Mouse (Mus musculus) MN1 (cell line): ENCODE measurements at regions not wholly inside any gene's neighbourhood (a gene's known extent, or its start where the extent isn't known, plus 50 kb on each side); places are given as distances from the start of the nearest gene placed in this dataset.
A peak's percentile ranks its signal among the peaks of the same experiment; 100 is the strongest.

Experiments used
- DNase-seq: peaks from one replicate; pipeline ENCODE4 v3.0.0-alpha.2; 2016; ENCODE audit warnings: low spot score

DNA sequence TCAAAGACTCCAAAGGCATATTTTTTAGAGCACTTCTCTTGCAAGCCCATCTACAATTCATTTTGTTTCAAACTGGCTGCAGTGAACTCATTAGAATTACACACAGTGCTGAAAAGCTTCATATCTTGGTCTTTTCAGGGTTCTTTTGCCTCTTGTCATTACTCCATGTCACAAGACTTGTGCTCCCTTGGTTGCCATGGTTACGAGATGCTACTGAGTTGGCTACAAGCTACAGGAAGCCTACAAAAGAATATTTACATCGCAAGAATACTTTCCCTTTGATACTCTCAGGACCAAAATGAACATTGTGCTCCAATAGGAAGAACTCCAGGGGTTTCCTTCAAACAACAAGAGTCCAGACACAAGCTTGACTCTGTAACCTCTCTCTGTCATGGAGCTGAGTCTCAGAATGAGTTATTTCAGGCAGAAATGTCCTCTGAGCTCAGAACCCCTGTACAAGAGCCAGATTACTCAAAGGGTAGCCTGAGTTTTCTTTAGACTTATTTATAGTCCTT, 545.2 kb upstream of the Adamts9 start:
- DNase-seq: no peak

DNA sequence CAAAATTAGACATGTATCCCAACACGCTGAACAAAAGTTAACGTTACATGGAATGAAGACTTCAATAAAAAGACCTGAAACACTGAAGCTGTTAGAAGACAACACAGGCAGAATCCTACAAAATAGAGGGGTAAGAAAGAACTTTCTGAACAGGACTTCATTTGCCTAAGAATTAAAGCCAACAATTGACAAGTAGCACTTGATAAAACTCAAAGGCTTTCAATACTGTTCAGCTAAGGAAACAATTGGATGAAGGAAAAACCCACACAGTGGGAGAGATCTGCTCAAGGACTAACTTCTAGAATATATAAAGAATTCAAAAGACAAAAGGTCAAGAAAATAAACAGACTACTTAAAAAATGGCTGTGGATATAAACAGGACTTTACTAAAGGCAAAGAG, 535.2 kb upstream of the Adamts9 start:
- DNase-seq: no peak

DNA sequence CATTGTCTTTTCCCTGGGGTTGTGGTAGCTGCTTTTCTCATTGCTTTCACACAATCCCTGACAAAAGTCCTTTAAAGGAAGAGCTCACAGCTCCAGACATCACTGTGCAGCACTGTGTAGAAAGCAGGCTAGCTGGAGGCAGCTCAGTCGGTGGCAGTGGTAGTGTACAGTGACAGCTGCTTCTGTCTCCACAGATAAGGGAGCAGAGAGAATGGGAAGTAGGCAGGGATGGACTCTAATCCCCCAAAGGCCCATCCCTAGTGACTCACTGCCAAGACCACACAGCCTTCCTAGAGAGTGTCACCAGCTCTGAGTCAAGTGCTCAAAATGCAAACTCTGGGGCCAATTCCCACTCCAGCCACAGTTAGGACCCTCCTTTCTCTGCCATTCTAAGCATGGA, 531.7 kb upstream of the Adamts9 start:
- no peak for DNase-seq

DNA sequence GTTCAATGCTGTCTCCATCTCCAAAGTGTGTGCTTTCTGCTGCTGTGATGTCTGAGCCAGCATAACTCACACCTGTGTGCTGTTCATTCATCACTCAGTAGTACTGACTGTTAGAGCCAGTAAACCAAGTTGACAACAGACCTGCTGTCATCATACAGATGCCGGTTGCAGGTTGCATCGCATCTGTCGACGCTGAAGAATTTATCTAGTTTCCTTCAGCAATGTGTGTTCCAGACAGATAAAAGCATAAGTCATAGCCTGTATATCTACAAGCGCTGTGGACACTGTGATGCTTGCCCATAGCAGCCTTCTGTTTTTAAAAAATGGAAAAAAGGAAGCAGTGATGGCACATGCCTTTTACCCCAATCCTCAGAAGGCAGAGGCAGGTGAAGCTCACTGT, 524.6 kb upstream of the Adamts9 start:
- no peak for DNase-seq

DNA sequence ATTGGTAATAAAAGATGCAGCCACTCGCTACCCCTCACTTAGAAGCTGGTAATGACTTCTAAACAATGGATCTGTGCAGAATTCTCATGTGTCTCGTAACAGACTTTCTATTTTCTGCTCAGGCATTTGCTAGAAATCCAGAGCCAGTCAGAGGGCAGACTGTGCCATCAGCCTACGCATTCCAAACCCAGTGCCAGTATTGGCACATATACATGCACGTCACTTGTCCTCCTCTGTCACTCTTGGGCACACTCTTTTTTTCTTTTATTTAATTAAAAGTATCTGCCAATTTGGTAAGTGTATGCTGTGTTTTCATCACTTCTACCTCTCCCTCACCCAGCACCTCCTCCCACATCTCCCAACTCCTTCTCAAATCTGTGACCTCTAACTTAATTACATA, 519.6 kb upstream of the Adamts9 start:
- DNase-seq: no peak

DNA sequence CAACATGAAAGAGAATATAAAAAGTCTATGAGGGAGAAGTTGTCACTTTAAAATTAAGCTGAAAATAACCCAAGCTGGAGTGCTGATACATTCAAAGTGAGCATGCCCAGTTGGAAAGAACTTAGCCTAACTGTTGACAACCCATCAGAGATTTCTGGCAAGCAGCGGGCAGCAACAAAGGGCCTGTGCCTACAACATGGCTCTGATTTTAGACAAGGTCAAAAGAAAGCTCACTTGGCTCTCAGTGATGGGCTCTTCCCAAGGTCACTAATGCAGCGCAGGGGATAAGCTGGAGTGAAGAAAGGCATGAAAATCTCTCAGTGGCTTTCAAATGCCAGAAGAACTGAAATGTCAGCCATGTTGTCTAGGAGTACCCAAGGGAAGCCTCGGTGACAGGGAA, 518.1 kb upstream of the Adamts9 start:
- DNase-seq: no peak

DNA sequence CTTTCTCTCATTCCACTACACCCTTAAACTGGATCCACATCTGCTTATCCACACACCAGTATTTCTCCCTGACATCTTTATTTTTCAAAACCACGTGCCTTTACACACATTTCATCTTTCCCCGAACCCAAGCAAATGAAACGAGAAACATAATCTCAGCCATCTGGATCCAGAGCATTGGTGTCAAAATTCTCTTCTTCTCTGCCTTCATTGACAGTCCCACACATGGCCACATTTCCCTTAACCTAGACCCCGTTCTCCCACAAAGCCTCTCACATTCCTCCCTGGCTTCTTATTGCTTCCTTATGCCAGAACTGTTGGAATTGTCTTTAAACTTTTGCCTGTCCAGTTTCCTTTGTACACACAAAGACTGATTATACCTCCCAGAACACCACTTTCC, 514.3 kb upstream of the Adamts9 start:
- no peak for DNase-seq

DNA sequence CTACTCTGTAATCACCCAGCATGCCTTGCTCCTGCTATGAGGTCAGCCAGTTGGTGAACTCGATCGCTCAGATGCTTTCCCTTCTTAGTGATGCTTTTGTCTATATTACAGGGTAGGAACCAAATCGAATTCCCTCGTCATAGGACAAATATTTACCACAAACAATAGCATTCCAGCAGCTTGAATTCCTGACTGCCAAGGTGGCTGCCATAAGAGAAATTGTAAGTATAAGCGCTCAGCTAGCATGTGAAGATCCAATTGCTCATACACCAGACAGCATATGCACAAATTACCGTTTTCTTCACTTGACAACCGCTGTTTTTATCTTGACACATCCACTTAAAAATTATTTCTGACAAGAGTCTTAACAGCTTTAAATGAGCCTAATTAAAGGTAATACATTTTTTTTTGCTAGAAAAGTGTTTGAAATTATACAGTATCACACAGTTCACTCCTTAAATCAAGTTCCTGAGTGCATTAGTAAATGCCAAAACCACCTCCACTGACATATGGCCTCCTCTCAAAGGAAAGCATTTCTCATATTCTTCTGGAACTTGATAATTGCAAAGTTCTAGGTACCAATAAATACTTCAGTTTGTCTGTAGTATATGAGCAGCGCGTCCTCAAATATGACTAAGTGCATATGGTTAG, 513.2 kb upstream of the Adamts9 start:
- DNase-seq: no peak

DNA sequence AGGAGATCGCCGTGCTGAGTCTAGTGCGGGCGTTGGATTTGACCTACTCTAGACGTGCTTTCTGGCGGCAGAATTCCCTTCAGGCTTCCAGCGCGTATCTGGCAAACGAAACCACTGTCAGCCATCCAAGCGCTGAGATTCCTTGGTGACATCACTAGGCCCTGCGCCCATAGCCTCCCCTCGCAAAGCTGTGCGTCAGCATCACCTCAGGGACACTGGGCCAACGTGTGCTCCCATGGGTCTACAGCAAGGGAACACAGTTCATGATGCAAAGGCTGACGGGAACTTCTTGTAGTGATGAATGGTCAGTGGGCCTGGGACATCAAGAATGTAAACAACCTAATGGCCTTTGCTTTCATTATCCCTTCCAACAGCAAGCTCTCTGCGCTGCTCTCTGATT, 502.3 kb upstream of the Adamts9 start:
- no peak for DNase-seq

DNA sequence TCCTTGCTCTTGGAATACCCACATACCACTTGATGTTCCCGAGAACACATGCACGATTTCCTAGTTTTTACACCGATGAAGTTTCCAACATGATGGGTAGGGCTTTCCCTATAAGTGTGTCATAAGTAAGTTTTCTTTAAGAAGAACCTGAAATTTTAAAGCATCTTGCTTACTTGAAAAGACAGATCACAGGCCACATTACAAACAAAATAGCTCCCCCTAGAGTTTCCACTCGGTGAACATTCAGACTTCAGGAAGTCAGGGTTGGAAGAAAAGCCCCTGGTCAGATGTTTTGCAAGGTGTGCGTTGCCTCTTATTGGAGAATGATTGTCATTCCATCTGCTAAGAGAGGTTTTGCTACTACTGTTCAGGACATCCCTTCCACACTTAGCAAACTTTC, 501.8 kb upstream of the Adamts9 start:
- DNase-seq: peak; percentile 16

DNA sequence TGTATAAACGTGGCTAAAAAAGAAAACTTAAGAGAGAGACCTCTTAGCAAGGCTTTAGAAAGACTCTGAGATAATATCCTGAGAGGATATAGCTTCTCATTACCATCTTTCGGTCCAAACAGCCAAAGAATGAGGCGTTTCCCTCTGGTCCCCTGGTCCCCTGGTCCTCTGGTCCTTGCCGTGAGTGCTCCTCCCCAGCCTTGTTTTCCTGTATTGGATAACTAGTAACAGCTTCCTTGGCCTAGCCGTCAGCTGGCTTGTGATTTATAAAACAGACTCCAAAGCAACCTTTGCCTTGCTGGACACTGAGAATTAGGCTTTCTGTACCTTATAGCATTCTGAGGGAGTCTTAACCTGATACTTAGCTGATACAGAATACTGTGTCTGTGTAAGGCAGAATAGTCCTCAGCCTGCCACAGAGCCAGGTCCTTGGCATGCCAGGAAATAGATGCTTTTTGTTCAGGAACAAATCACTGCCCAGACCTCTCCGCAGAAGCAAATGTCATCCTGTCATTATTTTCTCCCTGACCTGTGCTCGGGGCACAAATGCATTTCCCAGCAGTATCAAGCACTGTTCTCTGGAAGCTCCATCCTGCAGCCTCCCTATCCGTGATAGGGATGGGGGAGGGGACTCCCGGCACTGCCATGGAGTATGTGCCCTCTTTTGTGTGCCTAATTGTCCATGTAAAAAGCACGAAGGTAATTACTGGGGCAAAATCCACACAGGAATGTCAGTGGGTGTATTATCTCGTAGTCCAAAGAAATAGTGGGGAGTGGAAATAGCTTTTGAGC, 500.7 kb upstream of the Adamts9 start:
- no peak for DNase-seq

DNA sequence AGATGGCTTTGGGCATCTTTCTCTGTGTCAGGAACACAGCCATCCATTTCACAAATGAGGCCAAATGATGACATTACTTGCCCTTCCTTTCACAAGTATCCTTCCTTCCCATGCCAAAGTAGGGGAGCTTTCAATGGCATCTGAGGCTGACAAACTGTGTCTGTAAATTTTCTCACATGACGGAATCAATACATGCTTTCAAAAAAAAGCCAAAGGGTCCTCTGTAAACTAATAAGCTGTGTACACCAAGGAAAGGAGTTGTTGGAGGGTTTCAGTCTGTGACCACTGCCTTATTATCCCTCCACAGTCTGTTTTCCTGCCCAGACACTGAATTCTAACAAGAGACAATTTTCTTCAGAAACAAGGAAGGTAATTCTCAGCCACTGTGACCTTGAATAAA, 490.2 kb upstream of the Adamts9 start:
- no peak for DNase-seq

DNA sequence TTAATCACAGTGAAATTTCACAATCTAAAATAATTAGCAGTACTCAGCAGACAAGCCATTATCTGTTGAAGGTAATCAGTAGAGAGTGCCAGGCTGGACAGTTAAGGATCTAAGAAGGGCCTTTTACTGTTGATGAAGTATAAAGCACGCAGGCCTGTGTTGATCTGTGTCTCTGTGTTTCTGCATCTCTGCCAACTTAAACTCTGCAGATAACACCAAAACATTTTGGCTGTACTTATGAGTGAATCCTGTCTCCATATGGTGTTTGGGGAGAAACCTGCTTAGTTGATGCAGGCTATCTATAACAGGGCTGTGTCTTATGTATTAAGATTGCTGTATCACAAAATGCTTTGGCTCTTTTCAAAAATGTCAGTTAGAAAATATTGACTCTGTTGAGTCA, 482.8 kb upstream of the Adamts9 start:
- peak; percentile 15 for DNase-seq

DNA sequence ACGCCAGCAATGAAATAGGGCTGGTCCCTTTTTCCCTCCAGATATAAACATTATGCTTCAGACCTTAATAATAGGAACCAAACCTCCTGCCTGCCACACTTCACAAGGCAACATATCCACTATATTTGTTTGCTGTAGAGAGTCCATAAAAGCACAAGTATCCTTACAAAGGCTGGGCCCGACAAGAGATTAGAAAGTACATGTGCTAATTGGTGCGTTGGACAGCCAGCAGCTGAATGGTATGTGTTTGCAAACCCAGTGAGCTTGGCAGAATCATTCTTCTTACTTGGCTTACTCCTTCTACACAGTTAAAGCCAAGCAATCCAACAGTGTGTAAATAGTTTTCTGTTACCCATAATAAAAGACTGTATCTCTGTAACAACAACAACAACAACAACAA, 479.6 kb upstream of the Adamts9 start:
- no peak for DNase-seq

DNA sequence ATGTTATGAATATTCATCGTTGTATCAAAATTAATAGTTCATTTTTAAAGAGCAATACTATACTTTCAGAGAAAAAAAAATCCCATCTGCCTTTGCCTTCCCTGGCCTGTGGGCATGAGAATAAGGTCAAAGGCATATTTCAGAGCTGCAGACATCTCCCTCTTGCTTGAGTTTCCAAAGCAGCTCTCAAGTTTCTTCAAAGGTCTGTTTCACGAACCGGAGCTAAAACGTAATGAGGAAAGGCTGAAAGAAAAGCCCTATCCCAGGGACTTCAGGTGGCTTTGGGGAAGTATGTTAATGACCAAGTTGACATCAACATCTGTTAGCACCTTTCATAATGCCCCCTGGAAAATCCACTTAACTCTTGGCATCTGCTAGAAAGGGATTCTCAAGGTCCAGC, 479.0 kb upstream of the Adamts9 start:
- DNase-seq: no peak

DNA sequence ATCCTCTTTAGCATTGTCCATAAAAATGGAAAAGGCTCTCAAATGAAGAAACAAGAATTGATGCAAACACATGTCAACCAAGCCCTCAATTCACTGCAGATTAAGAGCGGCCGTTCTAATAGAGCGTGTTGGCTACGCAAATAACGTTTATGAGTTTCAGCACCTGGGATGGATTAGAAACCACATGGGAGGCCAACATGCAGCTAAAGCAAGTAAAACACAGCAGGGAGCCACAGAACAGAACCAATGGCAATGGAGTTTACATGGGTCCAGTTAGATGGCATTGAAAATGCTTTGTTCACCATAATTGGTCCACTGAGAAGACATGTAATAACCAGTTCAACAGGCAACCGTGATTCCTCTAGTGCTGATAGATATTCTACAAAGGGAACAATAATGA, 474.3 kb upstream of the Adamts9 start:
- no peak for DNase-seq

DNA sequence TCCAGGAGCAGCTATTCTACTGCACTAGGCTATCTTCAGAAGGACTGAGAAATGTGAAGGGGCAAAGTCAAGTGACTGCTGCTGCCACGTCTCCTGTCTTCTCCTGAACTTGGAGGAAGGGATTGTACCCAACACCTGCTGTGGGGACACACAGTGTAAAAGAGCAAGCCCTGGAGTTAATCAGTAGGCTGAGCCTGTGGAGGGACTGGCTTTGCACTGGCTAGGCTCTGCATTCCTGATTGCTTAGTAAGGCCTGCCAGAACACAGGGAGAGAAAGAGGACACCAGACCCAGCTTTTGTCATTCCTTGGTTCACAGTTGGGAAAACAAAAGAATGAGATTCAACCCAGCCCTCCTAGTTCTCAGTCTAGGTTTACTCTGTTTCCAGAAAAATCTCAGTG, 472.7 kb upstream of the Adamts9 start:
- no peak for DNase-seq

DNA sequence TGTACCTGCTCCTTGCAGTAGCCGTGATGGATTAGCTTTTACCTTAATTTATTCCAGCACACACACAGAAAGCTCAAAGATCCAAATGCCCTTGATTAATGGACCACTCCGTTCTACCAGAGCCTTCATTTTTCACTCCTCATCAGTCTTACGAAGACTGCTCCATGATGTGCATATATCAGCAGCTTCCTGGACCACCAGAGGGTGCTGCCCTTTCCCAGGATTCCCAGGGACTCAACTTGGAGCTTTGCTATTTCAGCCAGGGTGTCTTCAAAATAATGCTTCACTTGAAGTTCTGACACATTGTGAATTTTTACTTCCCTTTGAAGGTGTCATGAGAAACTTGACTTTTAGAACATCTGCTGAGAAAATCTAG, 467.8 kb upstream of the Adamts9 start:
- DNase-seq: peak; percentile 35

DNA sequence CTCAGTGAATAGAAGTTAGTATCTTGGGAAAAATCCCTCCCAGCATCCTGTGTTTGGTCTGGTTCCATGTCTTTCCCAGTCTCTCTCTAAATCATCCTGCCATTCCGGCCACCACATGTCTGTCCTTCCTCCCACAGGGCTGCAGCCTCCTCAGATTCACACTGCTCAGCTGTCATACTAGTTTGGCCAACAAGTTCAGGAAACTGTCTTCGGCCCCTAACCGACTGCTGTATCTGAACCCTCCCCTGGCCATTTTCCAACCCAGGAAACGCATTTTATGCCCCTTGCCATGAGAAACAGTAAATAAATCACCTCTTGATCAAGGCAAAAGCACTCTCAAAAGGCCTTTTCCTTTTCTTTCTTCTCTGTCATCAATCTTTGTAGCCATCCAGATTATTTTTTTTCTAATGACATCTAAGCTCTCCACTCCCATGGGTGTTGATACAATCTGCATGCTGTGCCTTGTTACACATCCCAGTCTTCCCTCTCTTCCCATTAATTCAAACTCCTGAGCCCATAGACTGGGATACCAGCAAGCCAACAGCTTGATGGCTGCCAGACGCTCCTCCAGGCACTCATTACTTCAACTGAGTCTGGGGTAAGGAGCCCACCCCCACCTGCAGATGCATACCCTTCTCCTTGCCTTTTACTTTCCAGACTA, 467.3 kb upstream of the Adamts9 start:
- peak; percentile 58 for DNase-seq

DNA sequence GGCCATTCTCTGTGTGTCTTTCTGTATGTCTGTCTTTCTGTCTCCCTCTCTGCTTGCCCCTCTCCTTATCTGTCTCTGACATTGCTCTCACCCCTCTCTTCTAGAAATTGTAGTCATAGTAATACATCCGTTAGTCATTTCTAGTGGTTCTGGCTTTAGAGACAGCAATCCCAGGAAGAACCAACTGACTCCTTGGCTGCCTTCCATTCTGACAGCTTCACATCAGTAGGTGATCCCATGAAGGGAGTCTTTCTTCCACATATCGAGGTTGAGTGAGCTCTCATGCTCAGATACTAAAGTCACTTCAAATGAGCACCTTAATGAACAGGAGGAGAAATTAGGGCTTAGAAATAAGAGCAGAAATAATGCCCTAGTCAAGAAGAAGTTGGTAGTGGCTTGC, 455.3 kb upstream of the Adamts9 start:
- DNase-seq: no peak

DNA sequence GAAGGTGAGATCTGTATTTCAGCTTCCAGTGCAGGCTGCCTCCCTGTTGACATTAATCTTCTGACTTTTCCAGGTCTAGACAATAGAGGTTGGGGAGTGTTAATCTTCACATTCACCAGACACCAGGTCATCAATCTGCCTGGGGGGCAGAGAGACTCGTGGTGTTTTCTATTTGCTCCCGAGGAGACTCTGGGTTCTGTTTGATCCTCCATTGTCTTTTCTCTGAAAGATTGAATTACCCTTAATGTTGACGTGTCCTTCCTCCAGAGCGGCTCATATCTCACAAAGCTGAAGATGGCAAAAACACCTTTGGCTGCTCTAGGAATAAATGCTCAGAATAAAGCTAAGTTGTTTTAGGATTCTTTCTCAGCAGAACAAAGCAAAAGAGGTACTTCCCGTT, 453.8 kb upstream of the Adamts9 start:
- no peak for DNase-seq

DNA sequence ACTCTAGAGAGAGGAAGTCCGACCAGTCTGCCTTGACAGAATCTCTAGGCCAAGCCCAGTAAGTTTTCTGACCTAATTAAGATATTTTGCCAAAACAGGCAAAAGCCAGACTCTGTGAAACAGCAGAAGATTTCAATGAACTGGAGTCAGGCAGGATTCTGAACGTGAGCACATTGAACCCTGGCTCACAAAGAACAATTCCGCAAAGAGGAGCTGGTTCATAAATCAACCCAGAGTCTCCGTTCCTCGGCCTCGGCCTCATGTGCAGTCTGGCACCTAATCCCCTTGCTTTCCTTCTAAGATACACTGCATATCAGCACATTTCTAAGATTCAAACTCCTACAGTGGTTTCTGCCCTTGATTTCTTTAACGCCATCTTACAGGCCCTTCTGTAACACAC, 452.7 kb upstream of the Adamts9 start:
- no peak for DNase-seq

DNA sequence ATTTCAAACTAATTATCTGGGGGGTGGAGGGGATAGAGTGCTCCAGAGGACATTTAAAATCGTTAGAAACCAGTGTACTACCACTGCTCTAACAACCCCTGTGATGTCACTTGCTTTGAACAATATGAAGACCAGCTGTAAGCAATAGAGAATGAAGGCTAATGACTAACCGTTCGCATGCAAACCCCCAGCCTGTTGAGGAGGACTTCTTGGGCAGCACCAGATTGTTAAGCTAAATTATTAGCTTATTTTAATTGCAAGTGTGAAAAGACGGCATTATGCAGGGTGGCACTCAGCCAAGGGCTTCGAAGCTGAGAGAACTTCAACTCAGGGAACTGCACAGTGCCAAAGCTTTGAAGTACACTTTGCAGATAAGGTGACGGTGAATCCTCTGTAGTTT, 452.0 kb upstream of the Adamts9 start:
- peak; percentile 6 for DNase-seq
